In genomic region chrX:117298500-117298899, GRCm38 (mm10) we compare ENCODE assay signal across 29 mouse cellular contexts.
A peak's percentile ranks its signal among the peaks of the same experiment; 100 is the strongest.
DNase-seq lines count a peak whose midpoint lies in the region; ATAC-seq and TF ChIP-seq lines count a peak whose summit lies in the region.
"Had no signal": no experiment of that assay in that cellular context is flagged by ENCODE, and none has a peak within 500 bp of the region (broad histone marks: within the 10 kb centered on the region; RNA-seq: fewer than 3 reads in every experiment).

No protein-coding gene starts in this region.

- H3K27ac ChIP-seq in embryonic facial prominence, embryonic 14.5 days (replicated peaks; ENCODE audit: low read depth, low read length) = no peak overlapping the region
- H3K27ac ChIP-seq in embryonic facial prominence, embryonic 10.5 days (replicated peaks) = no peak overlapping the region
- no peak overlapping the region for H3K27ac ChIP-seq in kidney, embryonic 15.5 days
- H3K27ac ChIP-seq in ES-Bruce4 (ENCODE audit: insufficient read depth, low read length) (peak overlapping the region; percentile 93), ES-E14 (ENCODE audit: insufficient read depth, low read depth, low read length, poor library complexity, severe bottlenecking) (peak overlapping the region; percentile 90; the same call in 1 of the 2 replicates)
- H3K27ac ChIP-seq in hindbrain, embryonic 14.5 days = no peak overlapping the region
- H3K27ac ChIP-seq: embryonic facial prominence, embryonic 15.5 days; forebrain, embryonic 15.5 days; heart, adult 2 months; heart, embryonic 10.5 days; heart, embryonic 13.5 days; hindbrain, embryonic 12.5 days had no signal

- no peak for ATAC-seq in embryonic facial prominence, embryonic 14.5 days (ENCODE audit: low read depth)
- peak; percentile 58 for ATAC-seq in kidney, embryonic 15.5 days (replicated peaks; ENCODE audit: low FRiP score)
- no peak for ATAC-seq in hindbrain, embryonic 14.5 days (ENCODE audit: low FRiP score)
- ATAC-seq: hindbrain, embryonic 16.5 days; intestine, embryonic 16.5 days had no signal

- no peaks in the 10 kb centered on the region for H3K36me3 ChIP-seq in embryonic facial prominence, embryonic 14.5 days (ENCODE audit: control insufficient read depth, insufficient read depth, low read length)
- H3K36me3 ChIP-seq in embryonic facial prominence, embryonic 10.5 days (replicated peaks) = no peaks in the 10 kb centered on the region
- no peaks in the 10 kb centered on the region for H3K36me3 ChIP-seq in kidney, embryonic 15.5 days
- H3K36me3 ChIP-seq in ES-Bruce4 (ENCODE audit: control insufficient read depth, insufficient read depth, low read length, poor library complexity, severe bottlenecking) (no peaks in the 10 kb centered on the region), ES-E14 (ENCODE audit: control insufficient read depth, insufficient read depth, low read length, poor library complexity, severe bottlenecking) (no peaks in the 10 kb centered on the region)
- no peaks in the 10 kb centered on the region for H3K36me3 ChIP-seq in hindbrain, embryonic 14.5 days (replicated peaks; ENCODE audit: control insufficient read depth, insufficient read depth)
- H3K36me3 ChIP-seq: embryonic facial prominence, embryonic 15.5 days; forebrain, embryonic 12.5 days; forebrain, embryonic 15.5 days; G1E; heart, embryonic 10.5 days; heart, embryonic 13.5 days; hindbrain, embryonic 12.5 days had no signal

- no peak overlapping the region for H3K4me3 ChIP-seq in embryonic facial prominence, embryonic 14.5 days (ENCODE audit: low read depth, low read length)
- H3K4me3 ChIP-seq in embryonic facial prominence, embryonic 10.5 days = no peak overlapping the region
- H3K4me3 ChIP-seq in kidney, embryonic 15.5 days (replicated peaks) = no peak overlapping the region
- H3K4me3 ChIP-seq in ES-Bruce4 (ENCODE audit: low read depth, low read length) = no peak overlapping the region
- no peak overlapping the region for H3K4me3 ChIP-seq in ES-E14 (ENCODE audit: insufficient read depth in 1 of 2, low read depth in 1 of 2, low read length in 2 of 2, poor library complexity in 1 of 2, severe bottlenecking in 1 of 2)
- H3K4me3 ChIP-seq in hindbrain, embryonic 14.5 days (replicated peaks; ENCODE audit: low read length) = no peak overlapping the region
- H3K4me3 ChIP-seq: embryonic facial prominence, embryonic 15.5 days; forebrain, embryonic 12.5 days; forebrain, embryonic 15.5 days; heart, adult 2 months; heart, embryonic 10.5 days; heart, embryonic 13.5 days; hindbrain, embryonic 12.5 days had no signal

- peak; percentile 0 for DNase-seq in embryonic facial prominence, embryonic 14.5 days (ENCODE audit: low spot score)
- DNase-seq in embryonic facial prominence, embryonic 10.5 days (ENCODE audit: low spot score) = no peak
- no peak for DNase-seq in kidney, adult 9 months
- no peak for DNase-seq in ES-E14 (ENCODE audit: low read depth, low spot score)
- DNase-seq in hindbrain, embryonic 14.5 days (ENCODE audit: low spot score) = no peak
- no peak for DNase-seq in spleen, adult 12 weeks (ENCODE audit: low spot score)
- DNase-seq: adrenal gland, postnatal 10 days; adrenal gland, postnatal 36 days; B cell, adult 2 months; cerebellum, adult 18-20 months; cerebellum, adult 9-10 months; cerebellum, postnatal 14 days; embryo, embryonic 11 days; gastrocnemius, postnatal 10 days; gastrocnemius, postnatal 36 days; heart, adult 2 months; kidney, adult 8-10 months had no signal

- H3K4me2 ChIP-seq in embryonic facial prominence, embryonic 14.5 days (ENCODE audit: low read depth, low read length) = no peak overlapping the region
- no peak overlapping the region for H3K4me2 ChIP-seq in kidney, embryonic 15.5 days
- H3K4me2 ChIP-seq in hindbrain, embryonic 14.5 days (replicated peaks) = no peak overlapping the region
- H3K4me2 ChIP-seq: embryonic facial prominence, embryonic 15.5 days; forebrain, embryonic 12.5 days; forebrain, embryonic 15.5 days; heart, embryonic 13.5 days; hindbrain, embryonic 12.5 days had no signal

- H3K9ac ChIP-seq in embryonic facial prominence, embryonic 14.5 days (ENCODE audit: low read depth, low read length) = no peak overlapping the region
- H3K9ac ChIP-seq in kidney, embryonic 15.5 days = no peak overlapping the region
- H3K9ac ChIP-seq in ES-Bruce4 (ENCODE audit: low read depth, poor library complexity, severe bottlenecking) = no peak overlapping the region
- H3K9ac ChIP-seq in ES-E14 (ENCODE audit: insufficient read depth, low read depth, low read length, poor library complexity, severe bottlenecking) = no peak overlapping the region
- H3K9ac ChIP-seq in hindbrain, embryonic 14.5 days = no peak overlapping the region
- H3K9ac ChIP-seq: embryonic facial prominence, embryonic 15.5 days; forebrain, embryonic 12.5 days; forebrain, embryonic 15.5 days; heart, embryonic 13.5 days; hindbrain, embryonic 12.5 days had no signal

- in situ Hi-C loops in ES-E14 (cut with MboI; ENCODE audit: low sequenced_read_pairs in 2 of 2, unreplicated experiment in 2 of 2) = no loop called here

- WGBS in embryonic facial prominence, embryonic 14.5 days = 67% methylated on average over 7 of the region's 7 CpGs
- 67% methylated on average over 7 of the region's 7 CpGs for WGBS in embryonic facial prominence, embryonic 10.5 days
- WGBS in kidney, embryonic 15.5 days = 59% methylated on average over 7 of the region's 7 CpGs
- 80% methylated on average over 7 of the region's 7 CpGs for WGBS in hindbrain, embryonic 14.5 days

- H3K27me3 ChIP-seq in embryonic facial prominence, embryonic 14.5 days (replicated peaks; ENCODE audit: control insufficient read depth, insufficient read depth, low read length) = no peaks in the 10 kb centered on the region
- no peaks in the 10 kb centered on the region for H3K27me3 ChIP-seq in embryonic facial prominence, embryonic 10.5 days (replicated peaks; ENCODE audit: low read depth, poor library complexity, severe bottlenecking)
- H3K27me3 ChIP-seq in kidney, embryonic 15.5 days = no peaks in the 10 kb centered on the region
- no peaks in the 10 kb centered on the region for H3K27me3 ChIP-seq in ES-Bruce4 (ENCODE audit: control insufficient read depth, insufficient read depth, low read length, poor library complexity, severe bottlenecking)
- H3K27me3 ChIP-seq in hindbrain, embryonic 14.5 days (ENCODE audit: control insufficient read depth, insufficient read depth, low read length) = no peaks in the 10 kb centered on the region
- H3K27me3 ChIP-seq: CH12.LX; embryonic facial prominence, embryonic 15.5 days; forebrain, embryonic 12.5 days; forebrain, embryonic 15.5 days; heart, embryonic 13.5 days; hindbrain, embryonic 12.5 days had no signal

- TF ChIP-seq EP300 in ES-Bruce4 (IDR thresholded peaks at IDR 0.05; ENCODE audit: insufficient read depth, low read depth, low read length) = peak; percentile 94

- no peak for TF ChIP-seq CTCF in ES-Bruce4 (IDR thresholded peaks at IDR 0.05; ENCODE audit: low read depth, low read length)

- TF ChIP-seq POLR2A in ES-Bruce4 (IDR thresholded peaks at IDR 0.05; ENCODE audit: insufficient read depth, low read length) = no peak

- no peaks in the 10 kb centered on the region for H3K9me3 ChIP-seq in embryonic facial prominence, embryonic 14.5 days (ENCODE audit: control insufficient read depth, low read length)
- H3K9me3 ChIP-seq in embryonic facial prominence, embryonic 10.5 days = no peaks in the 10 kb centered on the region
- H3K9me3 ChIP-seq in kidney, embryonic 15.5 days (replicated peaks) = no peaks in the 10 kb centered on the region
- H3K9me3 ChIP-seq in ES-Bruce4 (replicated peaks; ENCODE audit: control insufficient read depth, insufficient read depth, low read length, poor library complexity, severe bottlenecking) (no peaks in the 10 kb centered on the region), ES-E14 (ENCODE audit: control insufficient read depth, insufficient read depth, low read depth, low read length) (no peaks in the 10 kb centered on the region)
- no peaks in the 10 kb centered on the region for H3K9me3 ChIP-seq in hindbrain, embryonic 14.5 days (ENCODE audit: control insufficient read depth, low read length)
- H3K9me3 ChIP-seq: embryonic facial prominence, embryonic 15.5 days; forebrain, embryonic 12.5 days; forebrain, embryonic 15.5 days; heart, embryonic 10.5 days; heart, embryonic 13.5 days; hindbrain, embryonic 12.5 days had no signal

- H3K4me1 ChIP-seq in embryonic facial prominence, embryonic 14.5 days (ENCODE audit: control insufficient read depth, insufficient read depth, low read length) = no peaks in the 10 kb centered on the region
- no peaks in the 10 kb centered on the region for H3K4me1 ChIP-seq in embryonic facial prominence, embryonic 10.5 days
- no peaks in the 10 kb centered on the region for H3K4me1 ChIP-seq in kidney, embryonic 15.5 days
- H3K4me1 ChIP-seq in ES-Bruce4 (ENCODE audit: control insufficient read depth, insufficient read depth, low read length) (peaks cover 2% of the 10 kb centered on the region), ES-E14 (ENCODE audit: control insufficient read depth in 2 of 2, insufficient read depth in 2 of 2, low read length in 2 of 2, poor library complexity in 1 of 2) (peaks cover 0 to 5% of the 10 kb centered on the region in 2 experiments; a peak in 2 of 4 replicates)
- no peaks in the 10 kb centered on the region for H3K4me1 ChIP-seq in hindbrain, embryonic 14.5 days (replicated peaks; ENCODE audit: control insufficient read depth, insufficient read depth, low read length)
- H3K4me1 ChIP-seq: embryonic facial prominence, embryonic 15.5 days; forebrain, embryonic 12.5 days; forebrain, embryonic 15.5 days; heart, embryonic 10.5 days; heart, embryonic 13.5 days; hindbrain, embryonic 12.5 days had no signal

TF ChIP-seq in ES-E14, 5 proteins besides CTCF, POLR2A, EP300 and RAD21:
- no peak for TF ChIP-seq ZNF384 (IDR thresholded peaks at IDR 0.05; ENCODE audit: low read depth, low read length)
- TF ChIP-seq MAFK (IDR thresholded peaks at IDR 0.05; ENCODE audit: insufficient read depth, low read depth, low read length) = no peak
- TF ChIP-seq ZC3H11A (IDR thresholded peaks at IDR 0.05; ENCODE audit: borderline replicate concordance, low read depth, low read length) = no peak
- TF ChIP-seq CHD2 (IDR thresholded peaks at IDR 0.05; ENCODE audit: low read depth, low read length) = no peak
- TF ChIP-seq HCFC1 (IDR thresholded peaks at IDR 0.05; ENCODE audit: borderline replicate concordance, insufficient read depth, low read length) = no peak

Comparison
In these comparisons a context has a peak if more than half of its experiments do, and no peak if none do; other contexts are left out.
1. H3K27ac ChIP-seq: peak in ES-Bruce4 (single experiment) and ES-E14 (single experiment); none in embryonic facial prominence, embryonic 14.5 days (single experiment), embryonic facial prominence, embryonic 10.5 days (single experiment), kidney, embryonic 15.5 days (single experiment) and hindbrain, embryonic 14.5 days (single experiment).